Mouse (Mus musculus): Measurements from ENCODE around the gene Rnaseh2a.

DNA sequence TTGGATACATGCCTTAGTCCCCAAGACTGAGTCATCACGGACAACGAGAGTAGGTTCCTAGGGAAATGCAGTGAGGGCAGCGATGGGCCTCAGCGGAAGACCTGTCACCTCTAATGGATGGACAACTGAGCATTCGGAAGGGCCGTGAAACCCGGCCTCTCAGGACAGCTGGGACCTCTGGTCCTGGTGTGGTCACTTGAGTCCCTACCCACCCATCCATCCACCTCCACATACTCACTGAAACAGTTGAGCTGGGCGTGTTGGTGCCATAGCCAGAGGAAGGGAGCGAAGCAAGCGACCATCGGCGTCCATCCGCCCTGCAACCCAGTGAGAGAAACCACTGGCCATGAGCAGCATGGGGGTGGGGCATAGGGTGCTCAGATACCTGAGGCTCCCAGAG is 39.0 kb downstream of the Rnaseh2a start:
- TF ChIP-seq POLR2A (IDR thresholded peaks at IDR 0.05; ENCODE audit: control insufficient read depth, low read depth, low read length) (no peak), CTCF (IDR thresholded peaks at IDR 0.05; ENCODE audit: control insufficient read depth, insufficient read depth, insufficient replicate concordance, low read depth, low read length) (no peak)
